Mouse (Mus musculus) adrenal gland, adult (tissue): ENCODE measurements around the gene Ndufa4l2.

ENCODE experiments used
- DNase-seq, 2 experiments: peaks; one replicate each; pipeline ENCODE4 v3.0.0; 2022 to 2023; ENCODE audit warnings: low spot score in 1 of 2; ENCODE audit not compliant: inconsistent age in 2 of 2

The Ndufa4l2 gene

DNA sequence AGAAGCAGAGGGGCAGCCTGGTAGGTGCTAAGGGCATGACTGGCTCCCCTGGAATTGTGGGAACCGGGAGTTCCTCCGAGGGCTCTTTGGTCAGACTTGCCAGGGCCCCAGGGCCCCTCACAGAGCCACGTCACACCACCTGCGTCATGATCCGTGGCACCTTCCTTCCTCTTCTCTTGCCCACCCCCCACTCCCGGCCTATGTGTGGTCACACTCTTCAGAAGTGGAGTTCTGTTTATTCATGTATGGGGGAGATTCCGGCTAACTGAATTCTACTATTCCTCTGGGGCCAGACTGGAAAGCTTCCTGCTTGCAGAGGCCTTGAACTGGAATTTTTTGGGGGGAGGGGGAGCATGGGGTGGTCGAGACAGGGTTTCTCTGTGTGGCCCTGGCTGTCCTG is 49.1 kb downstream of the Ndufa4l2 start:
- no peak for DNase-seq

DNA sequence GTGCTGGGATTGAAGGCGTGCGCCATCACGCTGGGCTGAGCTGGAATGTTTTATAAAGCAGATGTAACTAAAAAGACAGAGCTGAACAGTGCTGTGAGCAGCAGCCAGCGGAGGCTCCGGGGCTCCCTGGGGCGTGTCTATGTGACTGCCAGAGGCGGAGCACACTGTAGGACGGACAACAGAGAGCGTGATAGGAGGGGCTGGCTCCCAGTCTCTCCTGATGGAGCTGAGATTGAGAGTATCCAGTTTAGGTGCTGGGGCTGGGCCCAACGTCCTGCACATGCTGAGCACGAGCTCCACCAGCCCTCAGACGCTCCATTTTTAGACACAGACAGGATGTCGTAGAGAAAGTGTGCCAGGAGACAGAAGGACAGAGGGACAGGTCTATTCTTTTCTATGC is 49.5 kb downstream of the Ndufa4l2 start:
- DNase-seq: peak; percentile 52 to 65
